Mouse (Mus musculus) c-Kit-positive CD71-negative TER-119-negative erythroid progenitor cells, embryonic 14.5 days (primary cell): ENCODE data around the gene Gsc2.
"Not testable (repeated sequence)": the region's sequence is repeated elsewhere in the genome, so short reads cannot be mapped to it uniquely, and the experiment has no call there.

ENCODE experiments used
- DNase-seq: peaks from one replicate; pipeline ENCODE4 v3.0.0-alpha.2; 2013; ENCODE audit warnings: low read depth

The Gsc2 gene

GRCm38 (mm10) chr16:17914307-17915249 lies at the start of gene Gsc2:
TSS of gene Gsc2 (minus strand) at chr16:17915059.
- DNase-seq, result no peak

GRCm38 (mm10) chr16:17962091-17962490 lies 47.2 kb upstream of the Gsc2 start:
- DNase-seq, result no peak

- not testable (repeated sequence) for DNase-seq
Measured at GRCm38 (mm10) chr16:17956052-17956638, 41.3 kb upstream of the Gsc2 start.

- no peak for DNase-seq
Measured at GRCm38 (mm10) chr16:17951618-17952017, 36.8 kb upstream of the Gsc2 start.

- DNase-seq, result no peak
Measured at GRCm38 (mm10) chr16:17950068-17950467, 35.2 kb upstream of the Gsc2 start.

GRCm38 (mm10) chr16:17949421-17949877 lies 34.6 kb upstream of the Gsc2 start:
- no peak for DNase-seq

GRCm38 (mm10) chr16:17945081-17945831 lies 30.4 kb upstream of the Gsc2 start:
- DNase-seq, result no peak

- no peak for DNase-seq
Measured at GRCm38 (mm10) chr16:17943466-17943865, 28.6 kb upstream of the Gsc2 start.

GRCm38 (mm10) chr16:17939255-17939751 lies 24.4 kb upstream of the Gsc2 start:
- DNase-seq, result no peak

GRCm38 (mm10) chr16:17938821-17939220 lies 24.0 kb upstream of the Gsc2 start:
- DNase-seq, result peak; percentile 65

- DNase-seq, result no peak
Measured at GRCm38 (mm10) chr16:17938187-17938586, 23.3 kb upstream of the Gsc2 start.

GRCm38 (mm10) chr16:17936776-17937175 lies 21.9 kb upstream of the Gsc2 start:
- no peak for DNase-seq

- DNase-seq, result no peak
Measured at GRCm38 (mm10) chr16:17934445-17934910, 19.6 kb upstream of the Gsc2 start.

GRCm38 (mm10) chr16:17933594-17934444 lies 19.0 kb upstream of the Gsc2 start:
- DNase-seq, result no peak

GRCm38 (mm10) chr16:17931906-17932460 lies 17.1 kb upstream of the Gsc2 start:
- no peak for DNase-seq

GRCm38 (mm10) chr16:17929631-17930030 lies 14.8 kb upstream of the Gsc2 start:
- DNase-seq, result no peak

GRCm38 (mm10) chr16:17929211-17929610 lies 14.4 kb upstream of the Gsc2 start:
- no peak for DNase-seq

- peak; percentile 87 for DNase-seq
Measured at GRCm38 (mm10) chr16:17928627-17929104, 13.8 kb upstream of the Gsc2 start.

GRCm38 (mm10) chr16:17928087-17928580 lies 13.3 kb upstream of the Gsc2 start, which contains the start of gene Slc25a1:
TSS of gene Slc25a1 (minus strand) at chr16:17928219.
- peak; percentile 58 for DNase-seq

- no peak for DNase-seq
Measured at GRCm38 (mm10) chr16:17927351-17928082, 12.7 kb upstream of the Gsc2 start.
